Mouse (Mus musculus): ENCODE measurements at regions not wholly inside any gene's neighbourhood (a gene's known extent, or its start where the extent isn't known, plus 50 kb on each side); places are given as distances from the start of the nearest gene placed in this dataset.

DNA sequence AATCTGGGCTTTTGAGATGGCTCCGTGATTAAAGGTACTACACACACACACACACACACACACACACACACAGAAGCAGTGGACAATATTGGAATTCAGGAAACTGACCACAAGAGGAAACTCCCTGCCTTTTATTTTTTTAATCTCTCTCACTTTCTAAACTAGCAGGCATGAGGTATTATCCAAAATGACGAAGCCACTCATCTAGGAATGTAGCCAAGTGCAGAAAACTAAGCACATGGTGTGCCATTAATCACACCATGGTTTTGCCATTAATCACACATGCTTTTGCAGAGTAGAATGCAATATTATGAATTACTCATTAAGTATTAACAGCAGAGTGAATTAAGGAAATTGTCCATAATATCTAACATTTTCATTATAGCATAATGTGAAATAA lies 232.8 kb downstream of the Cenpc1 start:
- TF ChIP-seq CTCF (IDR thresholded peaks at IDR 0.05; ENCODE audit: borderline replicate concordance, control insufficient read depth, extremely low read depth, insufficient read depth, low read length, poor library complexity) (no peak), POLR2A (IDR thresholded peaks at IDR 0.05; ENCODE audit: control insufficient read depth, extremely low read depth, insufficient read depth, low read length, poor library complexity) (no peak)
